Mouse (Mus musculus): ENCODE data around the gene Ppp6r3. TPM values are rescaled to one million over a fixed set of nuclear protein-coding genes. Genes with fewer than 3 reads are reported as not detected.

Gene Ppp6r3
- polyA plus RNA-seq, 1 experiment from 2014 or later, result 25.7 TPM

DNA sequence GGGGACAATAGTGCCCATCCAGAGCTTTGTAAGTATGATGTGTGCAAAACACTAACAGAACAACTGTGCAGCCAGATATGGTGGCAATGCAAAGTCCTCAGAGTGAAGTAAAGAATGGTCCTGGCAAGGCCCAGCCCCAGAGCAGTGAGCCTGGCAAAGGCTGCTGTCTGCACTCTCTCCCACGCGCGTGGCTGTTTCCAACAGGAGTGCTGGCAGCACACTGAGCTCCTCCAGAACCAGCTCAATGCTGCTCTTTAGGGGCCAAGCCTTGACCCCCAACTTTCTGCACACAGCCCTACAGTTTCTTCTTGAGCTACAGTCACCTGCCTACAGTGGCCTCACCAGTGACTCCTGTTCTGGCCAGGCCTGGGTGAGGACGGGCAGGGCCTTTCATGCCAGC, 117.8 kb downstream of the Ppp6r3 start:
- Histone ChIP-seq H3K4me2 (replicated peaks; ENCODE audit: low read depth) (no peak overlapping the region), H3K4me1 (replicated peaks; ENCODE audit: control insufficient read depth, insufficient read depth, low read length) (no peaks in the 10 kb centered on the region), H3K9me3 (ENCODE audit: control insufficient read depth) (no peaks in the 10 kb centered on the region), H3K36me3 (ENCODE audit: control insufficient read depth, insufficient read depth) (peaks cover 84% of the 10 kb centered on the region), H3K9ac (ENCODE audit: low read depth, low read length) (no peak overlapping the region), H3K4me3 (ENCODE audit: low read depth, low read length) (no peak overlapping the region), H3K27me3 (replicated peaks; ENCODE audit: control insufficient read depth, insufficient read depth, low read length) (no peaks in the 10 kb centered on the region), H3K27ac (ENCODE audit: low read depth, low read length) (0 out of 2 replicates have a peak overlapping the region, but pooled peaks have one; percentile 15)
- 99% methylated on average over 4 of the region's 4 CpGs for WGBS
- no peak for ATAC-seq
- no peak for TF ChIP-seq CTCF (IDR thresholded peaks at IDR 0.05; ENCODE audit: low read depth)

DNA sequence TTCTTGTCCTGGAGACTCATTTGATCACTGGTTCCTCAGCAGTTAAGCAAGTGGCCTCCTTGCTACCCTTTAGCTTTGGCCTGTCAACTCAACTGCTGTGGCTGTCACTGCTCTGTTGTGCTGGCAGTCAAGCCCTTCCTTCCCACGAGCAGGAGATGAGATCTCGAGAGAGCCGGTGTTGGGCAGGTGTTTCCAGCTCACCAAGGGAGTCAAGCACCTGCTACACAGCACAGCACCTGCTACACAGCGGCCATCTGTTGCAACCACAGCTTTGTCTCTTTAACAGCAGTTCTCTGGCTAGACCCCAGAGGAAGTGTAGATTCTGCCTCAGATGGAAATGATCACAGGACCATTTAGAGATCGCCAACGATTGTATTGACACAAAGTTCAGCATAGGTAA, 123.9 kb downstream of the Ppp6r3 start:
- H3K27me3 ChIP-seq (replicated peaks; ENCODE audit: control insufficient read depth, insufficient read depth, low read length), result no peaks in the 10 kb centered on the region
- H3K9me3 ChIP-seq (ENCODE audit: control insufficient read depth), result no peaks in the 10 kb centered on the region
- H3K4me1 ChIP-seq (replicated peaks; ENCODE audit: control insufficient read depth, insufficient read depth, low read length), result no peaks in the 10 kb centered on the region
- H3K36me3 ChIP-seq (ENCODE audit: control insufficient read depth, insufficient read depth), result peaks cover 24% of the 10 kb centered on the region
- peak; percentile 49 for ATAC-seq
- no peak overlapping the region for H3K4me2 ChIP-seq (replicated peaks; ENCODE audit: low read depth)
- H3K4me3 ChIP-seq (ENCODE audit: low read depth, low read length), result no peak overlapping the region
- TF ChIP-seq CTCF (IDR thresholded peaks at IDR 0.05; ENCODE audit: low read depth), result no peak
- H3K9ac ChIP-seq (ENCODE audit: low read depth, low read length), result no peak overlapping the region
- 35% methylated on average over 6 of the region's 6 CpGs for WGBS
- H3K27ac ChIP-seq (ENCODE audit: low read depth, low read length), result no peak overlapping the region

DNA sequence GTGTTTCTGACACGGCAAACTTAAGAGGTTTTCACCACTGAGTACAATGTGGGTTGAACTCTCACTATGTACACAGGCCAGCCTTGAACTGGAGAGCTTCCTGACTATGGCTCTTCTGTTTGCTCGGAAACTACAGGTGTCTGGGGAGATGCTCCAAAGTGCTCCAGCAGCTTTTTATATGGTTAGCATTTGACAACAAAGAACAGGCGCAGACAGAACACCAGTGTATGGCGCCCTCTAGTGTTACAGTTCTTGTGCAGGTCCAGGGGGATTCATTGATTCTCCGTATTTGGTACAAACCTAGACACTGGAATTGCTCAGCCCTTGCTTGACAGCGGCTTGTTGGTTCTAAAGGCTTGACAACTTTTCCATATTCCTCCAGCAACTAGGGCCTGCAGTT, 124.4 kb downstream of the Ppp6r3 start:
- Histone ChIP-seq H3K4me2 (replicated peaks; ENCODE audit: low read depth) (no peak overlapping the region), H3K9ac (ENCODE audit: low read depth, low read length) (no peak overlapping the region), H3K4me1 (replicated peaks; ENCODE audit: control insufficient read depth, insufficient read depth, low read length) (no peaks in the 10 kb centered on the region), H3K4me3 (ENCODE audit: low read depth, low read length) (no peak overlapping the region), H3K36me3 (ENCODE audit: control insufficient read depth, insufficient read depth) (peaks cover 22% of the 10 kb centered on the region), H3K27ac (ENCODE audit: low read depth, low read length) (no peak overlapping the region), H3K27me3 (replicated peaks; ENCODE audit: control insufficient read depth, insufficient read depth, low read length) (no peaks in the 10 kb centered on the region), H3K9me3 (ENCODE audit: control insufficient read depth) (no peaks in the 10 kb centered on the region)
- TF ChIP-seq CTCF (IDR thresholded peaks at IDR 0.05; ENCODE audit: low read depth), result peak; percentile 91
- 22% methylated on average over 6 of the region's 6 CpGs for WGBS
- peak; percentile 58 for ATAC-seq

- Histone ChIP-seq H3K9me3 (ENCODE audit: control insufficient read depth) (no peaks in the 10 kb centered on the region), H3K27ac (ENCODE audit: low read depth, low read length) (no peak overlapping the region), H3K36me3 (ENCODE audit: control insufficient read depth, insufficient read depth) (peaks cover 18% of the 10 kb centered on the region), H3K4me3 (ENCODE audit: low read depth, low read length) (no peak overlapping the region), H3K4me2 (replicated peaks; ENCODE audit: low read depth) (no peak overlapping the region), H3K4me1 (replicated peaks; ENCODE audit: control insufficient read depth, insufficient read depth, low read length) (no peaks in the 10 kb centered on the region), H3K9ac (ENCODE audit: low read depth, low read length) (no peak overlapping the region), H3K27me3 (replicated peaks; ENCODE audit: control insufficient read depth, insufficient read depth, low read length) (no peaks in the 10 kb centered on the region)
- WGBS, result 90% methylated on average over 3 of the region's 3 CpGs
- no peak for TF ChIP-seq CTCF (IDR thresholded peaks at IDR 0.05; ENCODE audit: low read depth)
- no peak for ATAC-seq
These were observed 124.8 kb downstream of the Ppp6r3 start for GRCm38 (mm10) chr19:3450714-3451113.

DNA sequence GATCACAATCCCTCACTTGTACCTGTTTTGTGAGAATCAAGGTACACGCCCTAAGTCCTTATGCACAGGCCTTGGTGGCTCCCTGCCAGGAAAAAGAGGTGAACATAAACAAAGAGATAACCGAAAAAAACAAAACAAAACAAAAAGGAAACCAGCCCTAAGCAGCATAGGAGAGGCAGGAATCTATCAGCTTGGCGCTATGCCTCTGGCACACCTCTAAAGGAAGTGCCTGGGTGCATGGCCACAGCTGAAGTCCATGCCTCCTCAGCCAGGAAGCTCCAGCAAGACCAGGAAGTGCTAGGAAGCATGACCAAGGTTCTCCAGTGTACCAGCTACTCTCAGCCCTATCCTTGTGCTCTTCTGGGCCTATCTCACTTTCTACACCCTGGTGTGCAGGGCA, 126.3 kb downstream of the Ppp6r3 start:
- whole genome bisulfite sequencing, result 60% methylated on average over 3 of the region's 3 CpGs
- Histone ChIP-seq H3K9me3 (ENCODE audit: control insufficient read depth) (no peaks in the 10 kb centered on the region), H3K4me2 (replicated peaks; ENCODE audit: low read depth) (no peak overlapping the region), H3K4me1 (replicated peaks; ENCODE audit: control insufficient read depth, insufficient read depth, low read length) (no peaks in the 10 kb centered on the region), H3K27ac (ENCODE audit: low read depth, low read length) (no peak overlapping the region; the same call in 1 of the 2 replicates), H3K27me3 (replicated peaks; ENCODE audit: control insufficient read depth, insufficient read depth, low read length) (no peaks in the 10 kb centered on the region), H3K4me3 (ENCODE audit: low read depth, low read length) (no peak overlapping the region), H3K9ac (ENCODE audit: low read depth, low read length) (no peak overlapping the region), H3K36me3 (ENCODE audit: control insufficient read depth, insufficient read depth) (peaks cover 9% of the 10 kb centered on the region)
- peak; percentile 60 for ATAC-seq
- TF ChIP-seq CTCF (IDR thresholded peaks at IDR 0.05; ENCODE audit: low read depth), result no peak

DNA sequence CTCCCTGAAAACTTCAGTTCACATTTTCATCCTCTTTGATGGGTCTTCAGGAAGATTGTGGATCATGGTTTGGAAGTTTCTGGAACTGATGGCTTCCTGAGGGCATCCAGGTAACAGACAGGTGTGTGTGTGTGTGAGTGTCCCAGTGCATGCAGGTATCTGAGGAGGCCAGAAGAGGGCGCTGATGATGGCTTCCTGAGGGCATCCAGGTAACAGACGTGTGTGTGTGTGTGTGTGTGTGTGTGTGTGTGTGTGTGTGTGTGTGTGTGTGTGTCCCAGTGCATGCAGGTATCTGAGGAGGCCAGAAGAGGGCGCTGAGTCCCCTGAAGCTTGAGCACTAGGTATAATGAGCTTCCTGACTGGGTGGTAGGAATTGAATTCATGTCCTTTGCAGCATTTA, 128.2 kb downstream of the Ppp6r3 start:
- Histone ChIP-seq H3K36me3 (ENCODE audit: control insufficient read depth, insufficient read depth) (no peaks in the 10 kb centered on the region), H3K4me3 (ENCODE audit: low read depth, low read length) (no peak overlapping the region), H3K27me3 (replicated peaks; ENCODE audit: control insufficient read depth, insufficient read depth, low read length) (no peaks in the 10 kb centered on the region), H3K4me2 (replicated peaks; ENCODE audit: low read depth) (no peak overlapping the region), H3K9ac (ENCODE audit: low read depth, low read length) (no peak overlapping the region), H3K4me1 (replicated peaks; ENCODE audit: control insufficient read depth, insufficient read depth, low read length) (no peaks in the 10 kb centered on the region), H3K27ac (ENCODE audit: low read depth, low read length) (no peak overlapping the region), H3K9me3 (ENCODE audit: control insufficient read depth) (no peaks in the 10 kb centered on the region)
- peak; percentile 38; the same call in 1 of the 2 replicates for TF ChIP-seq CTCF (IDR thresholded peaks at IDR 0.05; ENCODE audit: low read depth)
- ATAC-seq, result no peak
- WGBS, result 67% methylated on average over 3 of the region's 3 CpGs

- Histone ChIP-seq H3K27me3 (replicated peaks; ENCODE audit: control insufficient read depth, insufficient read depth, low read length) (no peaks in the 10 kb centered on the region), H3K36me3 (ENCODE audit: control insufficient read depth, insufficient read depth) (no peaks in the 10 kb centered on the region), H3K9ac (ENCODE audit: low read depth, low read length) (no peak overlapping the region), H3K4me1 (replicated peaks; ENCODE audit: control insufficient read depth, insufficient read depth, low read length) (no peaks in the 10 kb centered on the region), H3K9me3 (ENCODE audit: control insufficient read depth) (no peaks in the 10 kb centered on the region), H3K4me2 (replicated peaks; ENCODE audit: low read depth) (no peak overlapping the region), H3K27ac (ENCODE audit: low read depth, low read length) (no peak overlapping the region), H3K4me3 (ENCODE audit: low read depth, low read length) (no peak overlapping the region)
- no peak for ATAC-seq
- no peak for TF ChIP-seq CTCF (IDR thresholded peaks at IDR 0.05; ENCODE audit: low read depth)
- 78% methylated on average over 10 of the region's 10 CpGs for WGBS
These were observed 134.5 kb downstream of the Ppp6r3 start for GRCm38 (mm10) chr19:3441092-3441491.
